Mouse (Mus musculus): ENCODE measurements around the gene Rtl5.
"Not testable (repeated sequence)": the region's sequence is repeated elsewhere in the genome, so short reads cannot be mapped to it uniquely, and the experiment has no call there.

Gene Rtl5

DNA sequence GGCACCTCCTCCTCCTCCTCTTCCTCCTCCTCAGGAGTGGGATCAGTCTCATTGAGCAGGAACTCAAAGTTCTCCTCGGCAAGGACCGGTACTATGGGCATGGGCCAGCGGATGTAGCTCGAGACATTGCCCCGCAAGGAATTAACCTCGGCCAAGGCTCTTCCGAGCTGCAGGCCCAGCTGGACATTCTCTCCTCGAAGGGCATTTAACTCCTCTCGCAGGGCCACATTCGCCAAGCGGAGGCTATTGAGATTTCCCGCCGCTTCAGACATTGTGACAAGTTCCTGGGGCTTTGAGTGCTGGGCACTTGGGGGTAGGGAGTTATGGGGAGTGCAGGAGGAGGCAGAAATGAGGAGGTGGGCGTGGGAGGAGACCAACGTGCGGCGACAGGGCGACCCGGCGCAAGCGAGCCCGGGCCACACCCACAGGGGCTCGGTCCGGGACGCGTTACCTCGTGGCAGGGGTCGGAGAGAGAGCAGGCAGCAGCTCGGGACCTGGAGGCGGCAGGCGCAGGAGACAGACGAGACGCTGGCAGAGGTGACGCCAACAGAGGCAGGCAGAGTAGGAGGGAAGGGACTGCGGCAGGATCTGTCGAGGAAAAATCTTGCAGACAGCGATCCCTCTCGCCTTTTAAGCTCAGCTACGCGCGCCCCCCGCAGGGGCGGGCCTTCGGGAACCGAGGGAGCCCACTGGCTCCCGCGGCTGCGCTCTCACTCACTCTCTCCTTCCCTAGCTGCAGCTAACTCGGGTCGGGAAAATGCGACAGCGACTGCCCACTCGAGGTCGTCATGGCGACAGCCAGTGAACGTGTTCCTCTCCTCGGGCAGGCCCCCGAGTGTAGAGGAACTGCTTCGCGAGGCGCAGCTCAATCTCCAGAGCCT is at the start of gene Rtl5:
Gene Rtl5, minus strand, starts transcription at position 714 of the 881 bp plus-strand sequence.
- DNase-seq (ENCODE audit: low spot score in 2 of 2), result peak; percentile 65 to 79

- DNase-seq (ENCODE audit: low spot score in 2 of 2), result peak; percentile 95 to 98
Observed at GRCm38 (mm10) chrX:102119042-102119864, 48.1 kb upstream of the Rtl5 start, which contains the start of gene Pin4. Gene Pin4 (plus strand): TSS chrX:102119447.

DNA sequence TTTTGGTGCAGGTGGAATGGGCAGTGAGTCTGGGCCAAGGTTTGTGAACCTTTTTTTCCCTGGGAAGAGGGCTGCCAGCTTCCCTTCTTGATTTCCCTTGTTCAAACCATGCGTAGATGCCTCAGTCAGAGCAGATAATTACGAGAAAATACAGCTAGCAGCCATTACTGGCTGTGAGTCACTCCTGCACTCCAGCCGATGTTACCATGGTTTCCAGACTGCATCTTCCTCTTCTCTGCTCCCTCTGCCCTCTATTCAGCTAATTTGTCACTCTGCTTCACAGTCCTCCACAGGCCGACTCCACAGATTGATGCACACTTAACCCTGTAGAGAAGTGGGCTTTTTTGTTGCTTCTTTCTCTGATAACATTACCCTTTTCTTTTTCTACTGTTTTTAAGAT is 44.6 kb upstream of the Rtl5 start:
- DNase-seq (ENCODE audit: low spot score in 2 of 2), result no peak

GRCm38 (mm10) chrX:102109349-102109748 is 38.2 kb upstream of the Rtl5 start:
- not testable (repeated sequence) for DNase-seq (ENCODE audit: low spot score in 2 of 2)

DNA sequence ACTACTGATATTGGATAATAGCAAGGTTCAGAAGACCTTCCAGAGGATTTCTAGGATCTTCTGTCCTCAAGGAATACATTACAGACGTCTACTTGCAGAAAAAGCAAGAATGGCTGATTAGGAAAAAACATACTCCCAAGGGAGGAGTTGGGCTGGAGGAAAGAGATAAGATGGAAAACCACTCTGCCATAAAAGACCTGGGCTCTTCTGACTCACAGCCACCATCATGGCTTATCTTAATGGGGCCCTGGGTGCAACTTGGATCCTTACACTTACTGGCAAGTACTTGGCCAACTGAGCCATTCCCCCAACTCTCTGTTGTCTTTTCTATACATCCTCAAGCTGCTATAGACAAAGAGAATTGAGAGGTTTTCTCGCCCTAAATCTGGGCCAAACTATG is 32.7 kb upstream of the Rtl5 start:
- DNase-seq (ENCODE audit: low spot score in 2 of 2), result not testable (repeated sequence)

DNA sequence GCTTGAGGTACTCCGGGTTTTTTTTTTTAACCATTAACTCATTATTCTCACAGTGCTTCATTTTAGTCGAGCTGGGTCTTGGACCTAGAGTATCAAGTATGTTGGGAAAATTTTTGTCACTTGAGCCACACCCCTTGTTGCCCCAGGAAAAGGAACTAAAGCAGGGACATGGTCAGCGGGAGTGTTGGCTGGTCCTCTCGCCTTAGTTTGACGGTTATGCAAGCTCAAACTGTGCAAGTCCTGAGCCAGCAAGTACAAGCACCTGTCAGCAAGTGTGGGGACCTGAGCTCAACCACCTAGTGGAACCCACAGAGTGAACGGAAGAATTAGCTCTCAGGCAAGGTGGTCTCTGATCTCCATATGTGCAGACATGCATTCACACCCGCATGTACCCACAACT is 30.8 kb upstream of the Rtl5 start:
- DNase-seq (ENCODE audit: low spot score in 2 of 2), result no peak

- no peak for DNase-seq (ENCODE audit: low spot score in 2 of 2)
Observed at GRCm38 (mm10) chrX:102094381-102094904, 23.3 kb upstream of the Rtl5 start.

- DNase-seq (ENCODE audit: low spot score in 2 of 2), result no peak
Observed at GRCm38 (mm10) chrX:102090605-102091004, 19.5 kb upstream of the Rtl5 start.

- DNase-seq (ENCODE audit: low spot score in 2 of 2), result no peak
Observed at GRCm38 (mm10) chrX:102085798-102086443, 14.8 kb upstream of the Rtl5 start.

DNA sequence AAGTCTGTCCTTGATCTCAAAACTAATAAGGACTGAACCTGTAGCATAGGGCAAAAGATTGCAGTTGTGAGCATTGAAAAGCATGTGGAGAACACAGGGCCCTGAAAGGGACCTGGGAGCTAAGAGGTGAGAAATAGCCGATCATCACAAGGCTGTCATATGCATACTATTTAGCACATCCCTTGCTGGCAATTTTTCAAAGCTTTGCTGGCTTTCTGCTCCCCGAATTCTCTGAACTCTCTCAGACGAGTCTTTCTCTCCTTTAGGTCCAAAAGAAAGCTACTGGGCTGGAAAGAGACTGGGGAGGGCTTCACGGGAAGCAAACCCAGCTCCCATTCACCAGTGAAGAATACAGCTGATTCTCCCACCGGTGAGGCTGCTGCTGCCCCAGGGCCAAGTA is 11.2 kb upstream of the Rtl5 start:
- DNase-seq (ENCODE audit: low spot score in 2 of 2), result no peak

DNA sequence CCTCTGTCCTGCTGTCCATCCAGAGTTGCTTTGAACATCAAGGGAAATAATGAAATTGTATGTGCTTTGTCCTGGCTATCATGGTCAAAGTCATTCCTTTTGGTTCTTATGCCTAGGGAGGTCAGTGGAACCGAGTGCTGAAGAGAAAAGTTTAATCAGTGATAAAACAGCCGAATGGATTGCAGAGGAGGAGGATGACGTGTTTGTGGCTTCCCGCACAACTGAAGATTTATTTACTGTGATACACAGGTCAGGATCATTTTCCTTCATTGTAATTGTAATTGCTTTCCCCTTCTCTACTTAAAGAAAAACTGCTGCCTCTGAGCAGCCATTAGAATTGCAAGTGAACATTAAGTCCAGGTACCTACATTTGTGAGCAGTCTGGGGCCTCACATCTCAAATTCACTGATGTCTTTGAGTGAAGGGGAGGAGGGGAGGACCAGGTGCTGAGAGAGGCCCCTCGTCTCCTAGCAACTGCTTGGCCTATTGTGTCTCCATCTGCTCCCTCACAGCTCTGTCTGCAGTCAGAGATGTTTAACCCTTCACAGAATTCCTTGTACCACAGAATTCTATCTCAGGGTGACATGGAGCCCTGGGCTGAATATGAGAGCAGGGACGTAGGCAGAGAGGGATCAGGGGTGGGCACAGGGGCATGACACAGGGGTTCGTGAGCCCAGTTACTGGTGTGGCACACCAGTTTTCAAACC is 10.6 kb upstream of the Rtl5 start:
- DNase-seq (ENCODE audit: low spot score in 2 of 2), result no peak

DNA sequence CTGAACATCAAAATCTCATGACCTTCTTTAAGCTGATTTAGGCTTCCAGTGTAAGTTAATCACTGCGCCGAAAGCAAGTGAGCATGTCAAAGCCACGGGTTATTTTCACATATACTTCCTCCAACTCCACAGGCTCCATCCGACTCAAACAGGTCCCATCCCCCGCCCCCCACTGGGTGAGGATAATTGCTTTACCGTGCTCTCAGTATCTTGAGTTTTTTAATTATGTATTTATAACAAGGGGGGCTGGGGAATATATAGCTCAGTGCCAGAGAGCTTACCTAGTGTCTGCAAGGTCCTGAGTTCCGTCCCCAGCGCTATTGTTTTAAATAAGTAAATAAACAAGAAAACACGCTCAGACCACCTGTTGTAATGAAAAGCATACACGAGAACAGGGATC is 10.0 kb upstream of the Rtl5 start:
- DNase-seq (ENCODE audit: low spot score in 2 of 2), result no peak

DNA sequence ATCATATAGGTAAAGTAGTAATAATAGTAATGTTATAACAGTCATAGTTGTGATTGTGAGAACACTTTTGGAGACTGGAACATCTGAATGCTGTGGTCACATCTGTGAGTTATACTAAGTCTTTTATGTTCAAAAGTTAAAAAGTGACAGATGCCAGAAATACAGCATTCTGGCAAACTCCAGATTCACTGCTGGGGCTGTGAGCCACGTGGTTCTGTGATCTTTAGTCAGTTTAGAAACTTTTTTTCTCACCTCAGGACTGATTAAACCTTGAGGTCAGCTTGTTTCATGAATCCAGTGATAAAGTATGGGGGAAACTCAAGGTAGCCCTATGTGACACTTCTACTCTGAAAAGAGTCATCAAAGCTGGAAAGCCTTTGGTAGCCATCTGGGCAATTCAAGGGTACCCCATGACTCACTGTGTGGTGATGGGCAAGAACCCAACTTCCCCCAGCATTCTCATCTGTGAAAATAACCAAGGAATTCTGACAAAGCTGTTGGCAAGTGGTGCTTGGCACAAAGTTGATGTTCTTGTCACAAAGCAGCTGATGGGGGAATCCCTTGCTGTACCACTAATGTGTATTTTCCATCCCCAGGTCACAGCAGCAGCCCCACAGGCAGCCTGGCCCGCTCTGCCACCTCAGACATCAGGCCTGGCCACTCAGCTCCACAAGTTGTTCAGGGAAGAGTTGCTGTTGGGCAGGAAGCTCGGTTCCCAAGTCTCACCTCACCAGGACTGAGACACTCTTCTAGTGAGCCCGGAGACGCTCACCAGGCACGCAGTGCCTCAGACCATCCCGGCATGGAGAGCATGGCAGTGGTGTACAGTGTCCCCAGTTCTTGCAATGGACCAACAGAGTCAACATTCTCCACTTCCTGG is 6.0 kb upstream of the Rtl5 start:
- no peak for DNase-seq (ENCODE audit: low spot score in 2 of 2)

- DNase-seq (ENCODE audit: low spot score in 2 of 2), result no peak
Observed at GRCm38 (mm10) chrX:102075158-102075557, 4.1 kb upstream of the Rtl5 start.

DNA sequence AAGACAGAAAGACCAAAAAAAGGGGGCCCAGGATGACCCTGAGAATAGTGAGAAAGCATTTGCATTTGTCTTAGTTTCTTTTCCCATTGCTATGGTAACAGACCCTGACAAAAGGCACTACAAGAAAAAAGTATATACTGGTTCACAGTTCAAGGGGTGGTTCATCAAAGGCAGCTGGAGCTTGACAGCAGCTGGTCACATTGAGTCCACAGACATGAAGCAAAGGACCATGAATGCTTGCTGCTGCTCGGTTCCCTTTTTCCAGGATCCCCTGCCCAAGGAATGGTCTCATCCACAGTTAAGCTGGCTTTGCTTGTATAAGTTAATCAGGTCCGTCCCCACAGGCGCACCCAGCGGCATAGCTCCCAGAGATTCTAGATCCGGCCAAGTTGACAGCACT is 3.3 kb upstream of the Rtl5 start:
- no peak for DNase-seq (ENCODE audit: low spot score in 2 of 2)

DNA sequence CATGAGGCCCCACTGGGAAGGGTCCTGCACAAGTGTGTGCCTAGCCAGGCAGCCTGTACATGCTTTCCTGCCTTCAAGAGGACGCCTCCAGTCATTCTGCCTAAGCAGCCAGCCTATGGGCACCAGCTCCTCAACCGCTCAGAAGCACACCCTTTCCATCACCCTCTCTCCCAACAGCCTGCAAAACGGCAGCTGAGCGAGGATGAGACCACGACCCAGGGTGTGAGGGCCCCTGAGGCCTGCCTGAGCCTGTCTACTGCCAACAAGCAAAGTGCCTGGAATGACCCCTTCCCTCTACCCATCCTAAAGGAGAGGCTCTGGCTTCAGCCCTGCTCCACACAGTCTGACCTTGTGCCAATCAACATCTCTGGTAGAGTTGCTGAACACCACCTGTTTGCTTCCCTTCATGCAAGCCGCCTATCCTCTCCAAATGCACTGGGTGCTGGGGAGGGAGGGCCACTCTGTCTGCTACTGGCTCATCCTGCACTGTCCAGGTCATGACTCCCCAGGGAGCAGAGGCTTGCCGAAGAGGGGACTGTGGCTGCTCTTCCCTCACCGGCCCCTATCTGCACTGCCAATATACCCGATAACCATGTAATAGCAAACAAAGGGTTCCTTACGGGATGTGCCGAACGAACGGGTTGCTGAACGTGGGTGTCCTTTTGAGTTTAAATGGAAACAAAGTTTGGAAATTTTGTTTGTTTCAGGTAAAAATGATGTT is 2.7 kb upstream of the Rtl5 start:
- no peak for DNase-seq (ENCODE audit: low spot score in 2 of 2)

DNA sequence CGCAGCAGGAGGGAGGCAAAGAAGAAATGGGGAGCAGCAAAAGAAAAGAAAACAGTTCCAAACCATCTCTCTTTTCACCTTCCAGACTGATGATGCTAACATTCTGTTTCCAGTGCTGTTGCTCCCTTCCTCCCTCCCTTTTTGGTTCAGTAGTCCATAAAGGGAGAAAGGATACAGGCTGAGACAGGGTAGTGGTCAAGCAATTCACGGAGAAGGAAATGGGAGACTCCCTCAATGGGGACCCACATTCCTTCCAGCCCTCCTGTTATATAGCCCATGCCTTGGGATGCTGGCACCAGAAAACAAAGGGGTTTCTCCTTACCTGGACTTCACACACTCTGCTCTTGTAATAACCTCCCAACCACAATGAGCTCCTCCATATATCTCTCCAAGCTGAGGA is 413 bp upstream of the Rtl5 start:
- DNase-seq (ENCODE audit: low spot score in 2 of 2), result no peak

DNA sequence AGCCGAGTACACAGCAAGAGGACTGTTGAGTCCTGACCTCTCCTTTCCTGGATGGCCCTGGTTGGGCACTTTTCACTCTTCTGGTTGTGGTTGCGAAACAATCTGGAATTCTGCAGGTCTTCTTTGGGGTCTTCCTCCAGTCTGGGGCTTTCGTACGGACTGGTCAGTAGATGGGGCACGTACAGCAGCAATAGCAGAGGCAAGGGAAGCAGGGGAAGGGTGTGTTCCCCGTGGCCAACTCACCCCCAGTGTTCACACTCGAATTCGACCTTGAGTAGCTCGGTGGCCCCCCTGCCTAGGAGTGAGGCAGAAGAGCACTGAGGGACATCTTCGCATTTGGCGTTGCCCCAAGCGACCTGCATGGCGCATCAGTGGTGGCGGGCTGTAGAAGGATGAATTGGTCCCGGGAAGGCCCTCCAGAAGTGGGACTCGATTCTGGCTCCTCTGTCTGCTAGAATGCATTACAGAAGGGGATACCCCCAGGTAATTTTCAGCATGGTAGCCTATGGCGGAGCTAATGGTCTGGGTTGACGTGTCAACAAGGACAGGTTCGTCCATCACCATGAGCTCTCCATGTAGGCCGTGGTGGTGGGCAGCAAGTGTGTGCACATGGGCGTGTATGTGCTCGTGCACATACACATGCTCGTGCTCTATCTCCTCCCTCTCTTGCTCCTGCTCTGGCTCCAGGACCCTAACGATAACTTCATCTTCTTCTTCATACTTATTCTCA is 2.1 kb downstream of the Rtl5 start:
- no peak for DNase-seq (ENCODE audit: low spot score in 2 of 2)

GRCm38 (mm10) chrX:102067118-102067517 is 4.0 kb downstream of the Rtl5 start:
- DNase-seq (ENCODE audit: low spot score in 2 of 2), result no peak
